In the genomic region with DNA sequence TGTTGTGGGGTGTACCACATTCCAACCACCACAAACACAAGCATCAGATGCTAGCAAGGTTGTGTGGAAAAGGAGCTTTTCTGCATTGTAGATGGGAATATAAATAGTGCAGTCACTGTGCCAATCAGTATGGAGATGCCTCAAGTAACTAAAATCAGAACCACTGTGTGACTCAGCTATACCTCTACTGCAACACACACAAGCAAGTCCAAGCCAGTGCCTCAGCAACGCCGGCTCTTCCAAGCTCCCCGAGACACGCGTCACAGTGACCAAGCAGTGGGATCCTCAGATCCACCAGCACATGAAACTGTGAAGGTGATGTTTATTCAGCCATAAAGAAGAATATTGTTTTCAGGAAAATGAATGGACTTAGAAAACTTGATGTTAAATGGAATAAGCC, we compare ENCODE assay signal across 24 mouse cellular contexts. TPM values are rescaled to one million over a fixed set of nuclear protein-coding genes. Genes with fewer than 3 reads are reported as not detected.
DNase-seq lines count a peak whose midpoint lies in the region; ATAC-seq lines count a peak whose summit lies in the region.
"Had no signal": no experiment of that assay in that cellular context is flagged by ENCODE, and none has a peak within 500 bp of the region (broad histone marks: within the 10 kb centered on the region; RNA-seq: fewer than 3 reads in every experiment).

No protein-coding gene starts in this region.

- H3K27ac ChIP-seq in hindbrain, embryonic 11.5 days (ENCODE audit: low read depth, low read length) = no peak overlapping the region
- H3K27ac ChIP-seq: embryonic facial prominence, embryonic 12.5 days; forebrain, embryonic 15.5 days; heart, embryonic 13.5 days; hindbrain, embryonic 12.5 days had no signal

- H3K27me3 ChIP-seq in hindbrain, embryonic 11.5 days (ENCODE audit: control insufficient read depth, insufficient read depth, low read length) = no peaks in the 10 kb centered on the region
- H3K27me3 ChIP-seq: embryonic facial prominence, embryonic 12.5 days; forebrain, embryonic 15.5 days; hindbrain, embryonic 12.5 days had no signal

- H3K9ac ChIP-seq in hindbrain, embryonic 11.5 days (ENCODE audit: low read depth, low read length) = no peak overlapping the region
- H3K9ac ChIP-seq: embryonic facial prominence, embryonic 12.5 days; forebrain, embryonic 15.5 days; heart, embryonic 13.5 days; hindbrain, embryonic 12.5 days had no signal

- ATAC-seq in hindbrain, embryonic 11.5 days (ENCODE audit: low FRiP score) = no peak
- ATAC-seq: activated CD4-positive, CD25-positive, alpha-beta regulatory T cell, adult 4 months; forebrain, embryonic 15.5 days; hindbrain, embryonic 16.5 days; Patski had no signal

- WGBS in hindbrain, embryonic 11.5 days = 89% methylated on average over 5 of the region's 5 CpGs

- H3K36me3 ChIP-seq in hindbrain, embryonic 11.5 days (ENCODE audit: control insufficient read depth, insufficient read depth, low read length) = no peaks in the 10 kb centered on the region
- H3K36me3 ChIP-seq: embryonic facial prominence, embryonic 12.5 days; forebrain, embryonic 15.5 days; heart, embryonic 13.5 days; hindbrain, embryonic 12.5 days had no signal

- H3K4me2 ChIP-seq in hindbrain, embryonic 11.5 days (replicated peaks; ENCODE audit: low read depth, low read length) = no peak overlapping the region
- H3K4me2 ChIP-seq: embryonic facial prominence, embryonic 12.5 days; forebrain, embryonic 15.5 days; heart, embryonic 13.5 days; hindbrain, embryonic 12.5 days had no signal

- intact Hi-C loops in left cerebral cortex, postnatal 4 days (cut with DNase I) = no loop called here

- H3K4me3 ChIP-seq in hindbrain, embryonic 11.5 days (ENCODE audit: low read depth, low read length) = no peak overlapping the region
- H3K4me3 ChIP-seq: embryonic facial prominence, embryonic 12.5 days; forebrain, embryonic 15.5 days; heart, embryonic 13.5 days; hindbrain, embryonic 12.5 days had no signal

- no peaks in the 10 kb centered on the region for H3K9me3 ChIP-seq in hindbrain, embryonic 11.5 days (ENCODE audit: control insufficient read depth, low read length)
- H3K9me3 ChIP-seq: embryonic facial prominence, embryonic 12.5 days; forebrain, embryonic 15.5 days; heart, embryonic 13.5 days; hindbrain, embryonic 12.5 days had no signal

- peak; percentile 47 to 64 for DNase-seq in left cerebral cortex, adult 18-20 months (ENCODE audit: low spot score in 2 of 2)
- no peak for DNase-seq in left cerebral cortex, postnatal 4 days
- DNase-seq in right cerebral cortex, adult 2 months (ENCODE audit: low spot score in 2 of 2) = peak; percentile 50
- DNase-seq in right cerebral cortex, postnatal 4 days = no peak
- DNase-seq in right cerebral cortex, postnatal 25 days = peak; percentile 42
- DNase-seq in adrenal gland, adult 8-10 months = no peak
- no peak for DNase-seq in hindbrain, embryonic 11.5 days (ENCODE audit: low spot score)
- DNase-seq: adrenal gland, postnatal 36 days; cerebellum, adult 11 months; cerebellum, adult 8-10 months; cerebellum, postnatal 14 days; gastrocnemius, postnatal 14 days; heart, postnatal 36 days had no signal

- H3K4me1 ChIP-seq in hindbrain, embryonic 11.5 days (replicated peaks; ENCODE audit: control insufficient read depth, insufficient read depth, low read length) = no peaks in the 10 kb centered on the region
- H3K4me1 ChIP-seq: embryonic facial prominence, embryonic 12.5 days; forebrain, embryonic 15.5 days; hindbrain, embryonic 12.5 days had no signal

RNA-seq across cellular contexts. Expression of gene Pde10a, which starts 34.2 kb away (rescaled TPM):
- 100 to 1,000 TPM in 1 of 2 experiments, 10 to 100 TPM in 1; 82.9 to 134 TPM for total RNA-seq in left cerebral cortex, adult 18-20 months (2021)
- 100 to 1,000 TPM in 1 of 2 experiments, 10 to 100 TPM in 1; 84.9 to 106 TPM for total RNA-seq in left cerebral cortex, postnatal 4 days (2021)
- total RNA-seq in adrenal gland, adult 8-10 months (2022) = 100 to 1,000 TPM in 1 of 4 experiments, 10 to 100 TPM in 3; 16.9 to 104 (median 44.4) TPM
- 5.7 and 7.6 TPM in 2 replicates for polyA plus RNA-seq in hindbrain, embryonic 11.5 days (2014; fragmentation: Nextera tagmentation; extraction: Ambion mirVana)
- polyA plus RNA-seq: activated CD4-positive, CD25-positive, alpha-beta regulatory T cell, adult 4 months had no signal

RNA-seq across cellular contexts. Expression of gene T, which starts 56.7 kb away (rescaled TPM):
- total RNA-seq in left cerebral cortex, adult 18-20 months (2021) = not detected
- under 1 TPM; 0.18 to 0.79 TPM for total RNA-seq in left cerebral cortex, postnatal 4 days (2021)
- total RNA-seq in adrenal gland, adult 8-10 months (2022) = not detected
- 0.22 and 0.85 TPM in 2 replicates for polyA plus RNA-seq in hindbrain, embryonic 11.5 days (2014; fragmentation: Nextera tagmentation; extraction: Ambion mirVana)
- total RNA-seq: adrenal gland, adult 18-20 months; adrenal gland, postnatal 36 days; common myeloid progenitor, adult 5-6 weeks; gastrocnemius, adult 18-20 months; gastrocnemius, postnatal 14 days; heart, postnatal 36 days had no signal
- polyA plus RNA-seq: activated CD4-positive, CD25-positive, alpha-beta regulatory T cell, adult 4 months; gonadal fat pad, adult 2 months; Patski had no signal

Comparison
In these comparisons a context has a peak if more than half of its experiments do, and no peak if none do; other contexts are left out.
1. DNase-seq: peak in left cerebral cortex, adult 18-20 months (2 of 2), right cerebral cortex, adult 2 months (2 of 2) and right cerebral cortex, postnatal 25 days (single experiment); none in left cerebral cortex, postnatal 4 days (single experiment), right cerebral cortex, postnatal 4 days (single experiment), adrenal gland, adult 8-10 months (single experiment) and hindbrain, embryonic 11.5 days (single experiment).